Mouse (Mus musculus) midbrain, embryonic 14.5 days (tissue): ENCODE data around the gene Nrxn1. TPM values are rescaled to one million over a fixed set of nuclear protein-coding genes. Genes with fewer than 3 reads are reported as not detected.

Experiments used
- ATAC-seq: fragments of 200-750 bp; cut with Nextera tagmentation; 2 replicates; pipeline ENCODE4 v1.8.0; 2017; ENCODE audit warnings: moderate number of reproducible peaks, moderate library complexity; ENCODE audit not compliant: low FRiP score, low TSS enrichment
- DNase-seq: peaks from one replicate; pipeline ENCODE4 v3.0.0-alpha.2; 2015
- H3K27ac ChIP-seq: fragments of 300-500 bp; sonication (generic); replicated peaks from 2 replicates; pipeline ENCODE4 v1.5.1; 2014; ENCODE audit warnings: mild to moderate bottlenecking, low read depth, low read length, moderate library complexity
- H3K27me3 ChIP-seq: fragments of 300-500 bp; sonication (generic); 2 replicates; pipeline ENCODE4 v1.6.1; 2014; ENCODE audit warnings: low read length, control low read depth, mixed read lengths; ENCODE audit not compliant: control insufficient read depth, insufficient read depth
- H3K36me3 ChIP-seq: fragments of 300-500 bp; sonication (generic); 2 replicates; pipeline ENCODE4 v1.6.1; 2014; ENCODE audit warnings: low read length, control low read depth; ENCODE audit not compliant: control insufficient read depth, insufficient read depth
- H3K4me1 ChIP-seq: fragments of 300-500 bp; sonication (generic); 2 replicates; pipeline ENCODE4 v1.6.1; 2014; ENCODE audit warnings: mild to moderate bottlenecking, antibody characterized with exemption, low read length, control low read depth; ENCODE audit not compliant: control insufficient read depth, insufficient read depth
- H3K4me2 ChIP-seq: fragments of 300-500 bp; sonication (generic); 2 replicates; pipeline ENCODE4 v1.6.1; 2014; ENCODE audit warnings: mild to moderate bottlenecking, low read length, moderate library complexity
- H3K4me3 ChIP-seq: fragments of 300-500 bp; sonication (generic); replicated peaks from 2 replicates; pipeline ENCODE4 v1.5.1; 2014; ENCODE audit warnings: low read depth, low read length
- H3K9ac ChIP-seq: fragments of 300-500 bp; sonication (generic); replicated peaks from 2 replicates; pipeline ENCODE4 v1.6.1; 2014; ENCODE audit warnings: mild to moderate bottlenecking, low read length, moderate library complexity
- H3K9me3 ChIP-seq: fragments of 300-500 bp; sonication (generic); 2 replicates; pipeline ENCODE4 v1.6.1; 2016; ENCODE audit warnings: low read length, control low read depth, mixed read lengths; ENCODE audit not compliant: control insufficient read depth
- WGBS: fragments of 180-500 bp; shearing (Covaris S2); extraction: QIAGEN DNeasy Blood & Tissue Kit; methylation state at CpG from one replicate; pipeline ENCODE4 v1.1.7; 2014; 5-methylcytosine and 5-hydroxymethylcytosine counted together
- polyA plus RNA-seq: library from polyadenylated mRNA; unstranded; fragments of >200 nt; fragmentation: Nextera tagmentation; extraction: Ambion mirVana; gene quantifications from 2 replicates; pipeline ENCODE4 v1.2.1, GENCODE M21; 2014

The Nrxn1 gene
- polyA plus RNA-seq, 1 experiment from 2014 or later, result 171 TPM

GRCm38 (mm10) chr17:90607427-90607806 lies 485.5 kb downstream of the Nrxn1 start:
- DNase-seq, result no peak

GRCm38 (mm10) chr17:90606718-90607426 lies 486.0 kb downstream of the Nrxn1 start:
- no peaks in the 10 kb centered on the region for H3K27me3 ChIP-seq
- no peak overlapping the region for H3K4me2 ChIP-seq
- no peaks in the 10 kb centered on the region for H3K9me3 ChIP-seq
- no peaks in the 10 kb centered on the region for H3K4me1 ChIP-seq
- no peak for ATAC-seq
- no peaks in the 10 kb centered on the region for H3K36me3 ChIP-seq
- DNase-seq, result peak; percentile 23
- no peak overlapping the region for H3K27ac ChIP-seq
- H3K4me3 ChIP-seq, result no peak overlapping the region
- whole genome bisulfite sequencing, result 94% methylated on average over 4 of the region's 4 CpGs
- H3K9ac ChIP-seq, result no peak overlapping the region

More at GRCm38 (mm10) chr17:90607427-90607806, 485.5 kb downstream of the Nrxn1 start:
- Histone ChIP-seq H3K27ac (no peak overlapping the region), H3K4me1 (no peaks in the 10 kb centered on the region), H3K36me3 (no peaks in the 10 kb centered on the region), H3K4me3 (no peak overlapping the region), H3K9ac (no peak overlapping the region), H3K27me3 (no peaks in the 10 kb centered on the region), H3K9me3 (no peaks in the 10 kb centered on the region), H3K4me2 (no peak overlapping the region)
- ATAC-seq, result no peak

GRCm38 (mm10) chr17:90599570-90600524 lies 493.0 kb downstream of the Nrxn1 start:
- DNase-seq, result peak; percentile 56
- WGBS, result 54% methylated on average over 9 of the region's 9 CpGs
- H3K4me1 ChIP-seq, result peaks cover 2% of the 10 kb centered on the region; the same call in 1 of the 2 replicates

GRCm38 (mm10) chr17:90594798-90595533 lies 497.9 kb downstream of the Nrxn1 start:
- no peak for ATAC-seq
- Histone ChIP-seq H3K9me3 (peaks cover 4% of the 10 kb centered on the region; the same call in 1 of the 2 replicates), H3K36me3 (0 out of 2 replicates have a peak, but pooled peaks cover 5% of the 10 kb centered on the region), H3K4me2 (no peak overlapping the region), H3K9ac (no peak overlapping the region), H3K4me3 (no peak overlapping the region), H3K4me1 (no peaks in the 10 kb centered on the region; the same call in 1 of the 2 replicates), H3K27me3 (no peaks in the 10 kb centered on the region), H3K27ac (no peak overlapping the region)
- DNase-seq, result no peak
- 29% methylated on average over 9 of the region's 9 CpGs for WGBS

More at GRCm38 (mm10) chr17:90599570-90600524, 493.0 kb downstream of the Nrxn1 start:
- Histone ChIP-seq H3K4me3 (no peak overlapping the region), H3K36me3 (0 out of 2 replicates have a peak, but pooled peaks cover 5% of the 10 kb centered on the region), H3K9ac (no peak overlapping the region), H3K27me3 (no peaks in the 10 kb centered on the region), H3K27ac (peak overlapping the region; percentile 27; the same call in 1 of the 2 replicates), H3K9me3 (peaks cover 4% of the 10 kb centered on the region; the same call in 1 of the 2 replicates), H3K4me2 (no peak overlapping the region)
- peak; percentile 71 for ATAC-seq

- H3K9ac ChIP-seq, result no peak overlapping the region
- no peak overlapping the region for H3K4me3 ChIP-seq
- no peak overlapping the region for H3K4me2 ChIP-seq
- H3K36me3 ChIP-seq, result no peaks in the 10 kb centered on the region
- H3K27ac ChIP-seq, result no peak overlapping the region
- no peak for ATAC-seq
- no peaks in the 10 kb centered on the region for H3K9me3 ChIP-seq
- H3K27me3 ChIP-seq, result no peaks in the 10 kb centered on the region
- DNase-seq, result peak; percentile 21
- H3K4me1 ChIP-seq, result peaks cover 8% of the 10 kb centered on the region; the same call in 1 of the 2 replicates
Measured at GRCm38 (mm10) chr17:90586891-90587290, 506.0 kb downstream of the Nrxn1 start.

- Histone ChIP-seq H3K4me1 (peaks cover 8% of the 10 kb centered on the region; the same call in 1 of the 2 replicates), H3K4me3 (0 out of 2 replicates have a peak overlapping the region, but pooled peaks have one; percentile 10), H3K27ac (peak overlapping the region; percentile 74), H3K9me3 (no peaks in the 10 kb centered on the region), H3K36me3 (no peaks in the 10 kb centered on the region), H3K27me3 (no peaks in the 10 kb centered on the region), H3K4me2 (peak overlapping the region; percentile 37), H3K9ac (no peak overlapping the region; the same call in 1 of the 2 replicates)
- DNase-seq (peak; percentile 94), ATAC-seq (peak; percentile 85)
- WGBS, result 13% methylated on average over 8 of the region's 8 CpGs
Measured at GRCm38 (mm10) chr17:90584666-90585195, 508.1 kb downstream of the Nrxn1 start.

GRCm38 (mm10) chr17:90583826-90584534 lies 508.9 kb downstream of the Nrxn1 start:
- ATAC-seq (no peak), DNase-seq (peak; percentile 63)
- H3K4me3 ChIP-seq, result no peak overlapping the region
- no peaks in the 10 kb centered on the region for H3K36me3 ChIP-seq
- H3K4me2 ChIP-seq, result no peak overlapping the region
- H3K9me3 ChIP-seq, result no peaks in the 10 kb centered on the region
- 32% methylated on average over 12 of the region's 12 CpGs for WGBS
- peaks cover 8% of the 10 kb centered on the region; the same call in 1 of the 2 replicates for H3K4me1 ChIP-seq
- no peak overlapping the region for H3K9ac ChIP-seq
- no peaks in the 10 kb centered on the region for H3K27me3 ChIP-seq
- H3K27ac ChIP-seq, result peak overlapping the region; percentile 74; the same call in 1 of the 2 replicates
